Mouse (Mus musculus): Measurements from ENCODE around the gene Rab9. TPM values are rescaled to one million over a fixed set of nuclear protein-coding genes. Genes with fewer than 3 reads are reported as not detected.
"Not testable (repeated sequence)": the region's sequence is repeated elsewhere in the genome, so short reads cannot be mapped to it uniquely, and the experiment has no call there.

The Rab9 gene
- 10 to 100 TPM; 14.3 to 14.6 TPM for total RNA-seq (2021)
- long read RNA-seq, experiment 1, transcript Rab9-202 (3 exons, 1,447 nt), result major isoform, 26 of 26 reads
- long read RNA-seq, experiment 1, partial matches to known transcripts, result 0 of 26 reads
- long read RNA-seq, experiment 1, other reads (novel, unspliced or antisense), result 0 of 26 reads
- long read RNA-seq, experiment 2, transcript Rab9-202 (3 exons, 1,447 nt), result major isoform, 17 of 20 reads
- long read RNA-seq, experiment 2, partial matches to known transcripts, result 0 of 20 reads
- long read RNA-seq, experiment 2, other reads (novel, unspliced or antisense), result 3 of 20 reads

GRCm38 (mm10) chrX:166479365-166479983 is at the start of gene Rab9:
Rab9 (minus strand) TSS chrX:166479867.
- peak; percentile 91 for DNase-seq

- no peak for DNase-seq
Observed at GRCm38 (mm10) chrX:166528126-166528525, 48.5 kb upstream of the Rab9 start.

GRCm38 (mm10) chrX:166525637-166526315 is 46.1 kb upstream of the Rab9 start:
- DNase-seq, result no peak

- DNase-seq, result no peak
Observed at GRCm38 (mm10) chrX:166520782-166521181, 41.1 kb upstream of the Rab9 start.

GRCm38 (mm10) chrX:166518345-166518744 is 38.7 kb upstream of the Rab9 start, which contains the start of gene Tceanc:
Tceanc (minus strand) TSS chrX:166518567.
- DNase-seq, result no peak

GRCm38 (mm10) chrX:166516631-166517030 is 37.0 kb upstream of the Rab9 start:
- DNase-seq, result no peak

- DNase-seq, result no peak
Observed at GRCm38 (mm10) chrX:166515923-166516322, 36.3 kb upstream of the Rab9 start.

GRCm38 (mm10) chrX:166514035-166514434 is 34.4 kb upstream of the Rab9 start:
- DNase-seq, result not testable (repeated sequence)

GRCm38 (mm10) chrX:166512071-166512470 is 32.4 kb upstream of the Rab9 start:
- DNase-seq, result no peak

GRCm38 (mm10) chrX:166511107-166511506 is 31.4 kb upstream of the Rab9 start:
- no peak for DNase-seq

- peak; percentile 93 for DNase-seq
Observed at GRCm38 (mm10) chrX:166509761-166510738, 30.4 kb upstream of the Rab9 start.

- DNase-seq, result no peak
Observed at GRCm38 (mm10) chrX:166504421-166504820, 24.8 kb upstream of the Rab9 start.

GRCm38 (mm10) chrX:166499496-166500190 is 20.0 kb upstream of the Rab9 start:
- no peak for DNase-seq

- no peak for DNase-seq
Observed at GRCm38 (mm10) chrX:166497771-166498170, 18.1 kb upstream of the Rab9 start.

GRCm38 (mm10) chrX:166495052-166495451 is 15.4 kb upstream of the Rab9 start:
- DNase-seq, result no peak

GRCm38 (mm10) chrX:166478631-166479364 is 869 bp downstream of the Rab9 start:
- DNase-seq, result no peak

- DNase-seq, result no peak
Observed at GRCm38 (mm10) chrX:166477393-166477792, 2.3 kb downstream of the Rab9 start.

- DNase-seq, result no peak
Observed at GRCm38 (mm10) chrX:166472612-166473011, 7.1 kb downstream of the Rab9 start.

GRCm38 (mm10) chrX:166468321-166468720 is 11.3 kb downstream of the Rab9 start:
- no peak for DNase-seq

- DNase-seq, result no peak
Observed at GRCm38 (mm10) chrX:166455525-166455924, 24.1 kb downstream of the Rab9 start.

- no peak for DNase-seq
Observed at GRCm38 (mm10) chrX:166454331-166454730, 25.3 kb downstream of the Rab9 start.
